Mouse (Mus musculus): ENCODE data around the gene Scn3b. TPM values are rescaled to one million over a fixed set of nuclear protein-coding genes. Genes with fewer than 3 reads are reported as not detected.
A peak's percentile ranks its signal among the peaks of the same experiment; 100 is the strongest.

Gene Scn3b
- total and polyA plus RNA-seq, 2 experiments from 2014 or later: 157 to 235 TPM

DNA sequence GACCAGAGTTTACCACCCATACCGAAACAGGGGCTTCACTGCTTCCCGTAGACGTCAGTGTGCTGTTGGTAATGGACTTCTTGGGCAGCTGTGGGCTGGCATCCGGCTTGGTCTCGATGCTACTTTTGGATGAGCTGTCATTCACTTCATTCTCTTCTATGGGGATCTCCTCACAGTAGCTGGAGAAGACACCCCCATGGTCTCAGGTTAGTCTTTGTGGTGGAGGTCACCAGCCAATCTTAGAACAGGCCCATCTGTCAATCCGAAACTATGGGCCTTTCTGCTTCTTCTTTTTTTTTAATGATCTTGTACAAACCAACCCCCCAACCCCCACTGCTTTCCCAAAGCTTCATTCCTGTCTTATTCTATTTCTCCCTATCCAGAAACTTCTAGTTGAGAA is 40.9 kb downstream of the Scn3b start:
- no peak overlapping the region for H3K27ac ChIP-seq (ENCODE audit: low read depth, low read length)
- H3K4me1 ChIP-seq (ENCODE audit: insufficient read depth, low read length): no peaks in the 10 kb centered on the region
- H3K4me3 ChIP-seq (ENCODE audit: low read depth, low read length): no peak overlapping the region
- no peak for TF ChIP-seq CTCF (IDR thresholded peaks at IDR 0.05)
- no peak overlapping the region for H3K4me2 ChIP-seq (ENCODE audit: low read depth, low read length, poor library complexity, severe bottlenecking)
- WGBS: 95% methylated on average over 6 of the region's 6 CpGs
- no peaks in the 10 kb centered on the region for H3K27me3 ChIP-seq (ENCODE audit: insufficient read depth, low read length)
- H3K36me3 ChIP-seq (ENCODE audit: insufficient read depth, low read length): peaks cover 71% of the 10 kb centered on the region
- DNase-seq (ENCODE audit: low spot score): no peak
- no peaks in the 10 kb centered on the region for H3K9me3 ChIP-seq (ENCODE audit: low read length)
- H3K9ac ChIP-seq (replicated peaks; ENCODE audit: low read length, poor library complexity, severe bottlenecking): no peak overlapping the region
- no peak for ATAC-seq (ENCODE audit: low FRiP score)

DNA sequence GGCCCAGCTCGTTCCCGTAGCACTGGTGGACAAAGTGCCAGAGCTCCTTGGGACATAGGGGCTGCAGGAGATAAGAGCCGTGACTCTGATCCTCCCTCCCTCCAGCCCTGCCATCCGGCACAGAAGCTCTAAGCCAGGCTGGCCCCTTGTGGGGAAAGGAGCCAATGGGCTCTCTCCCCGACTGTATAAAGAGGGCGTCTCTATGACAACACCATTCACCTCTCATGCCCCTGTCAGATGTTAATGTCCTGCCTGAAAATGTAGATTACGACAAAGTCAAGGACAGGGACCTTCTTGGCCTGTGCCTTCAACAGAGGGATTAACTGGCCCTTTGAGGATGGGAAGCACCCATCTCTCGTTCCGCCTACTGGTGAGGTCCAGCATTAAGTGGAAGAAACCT is 42.8 kb downstream of the Scn3b start:
- H3K27ac ChIP-seq (ENCODE audit: low read depth, low read length): no peak overlapping the region
- no peak overlapping the region for H3K4me3 ChIP-seq (ENCODE audit: low read depth, low read length)
- H3K9ac ChIP-seq (replicated peaks; ENCODE audit: low read length, poor library complexity, severe bottlenecking): no peak overlapping the region
- H3K4me2 ChIP-seq (ENCODE audit: low read depth, low read length, poor library complexity, severe bottlenecking): no peak overlapping the region
- H3K36me3 ChIP-seq (ENCODE audit: insufficient read depth, low read length): peaks cover 57% of the 10 kb centered on the region
- TF ChIP-seq CTCF (IDR thresholded peaks at IDR 0.05): no peak
- 61% methylated on average over 9 of the region's 9 CpGs for WGBS
- DNase-seq (ENCODE audit: low spot score) (no peak), ATAC-seq (ENCODE audit: low FRiP score) (0 out of 2 replicates have a peak, but pooled peaks have one; percentile 22)
- H3K9me3 ChIP-seq (ENCODE audit: low read length): no peaks in the 10 kb centered on the region
- no peaks in the 10 kb centered on the region for H3K4me1 ChIP-seq (ENCODE audit: insufficient read depth, low read length)
- H3K27me3 ChIP-seq (ENCODE audit: insufficient read depth, low read length): no peaks in the 10 kb centered on the region

DNA sequence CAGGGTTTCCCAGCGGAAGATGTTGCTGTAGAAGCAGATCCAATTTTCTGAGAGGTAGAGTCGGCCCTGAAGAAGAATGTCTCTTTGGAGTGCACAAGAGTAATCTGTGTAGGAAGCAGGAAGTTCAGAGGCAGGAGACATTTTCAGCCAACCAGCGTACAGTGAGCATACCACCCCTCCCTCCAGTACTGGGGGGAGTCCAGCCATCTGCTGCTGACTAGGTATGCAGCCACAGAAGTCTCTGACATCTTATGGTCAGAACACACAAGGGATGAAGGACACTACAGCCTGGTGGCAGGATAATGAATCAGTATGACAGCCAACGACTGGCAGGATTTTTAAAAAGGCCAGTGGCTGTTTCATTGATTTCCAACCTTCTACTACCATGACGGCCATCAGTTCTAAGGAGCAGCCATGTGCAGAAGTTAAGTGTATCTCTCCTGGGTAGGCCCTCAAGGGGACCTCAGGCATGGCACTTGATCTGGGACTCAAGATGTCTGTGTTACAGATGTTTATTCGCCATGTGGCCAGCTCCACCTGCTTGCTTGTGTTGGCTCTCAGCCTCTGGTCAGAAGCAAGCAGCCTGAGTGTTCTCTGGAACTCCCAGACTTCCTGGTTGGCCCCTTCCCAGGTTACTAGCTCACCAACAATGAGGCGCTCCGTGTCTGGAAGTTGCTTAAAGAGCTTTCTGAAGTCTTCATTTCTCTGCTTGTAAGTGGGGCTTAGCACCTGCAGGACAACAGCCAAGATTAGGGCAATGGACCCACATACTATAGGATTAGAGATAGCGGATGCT is 48.0 kb downstream of the Scn3b start:
- WGBS: 82% methylated on average over 9 of the region's 9 CpGs
- Histone ChIP-seq H3K27me3 (ENCODE audit: insufficient read depth, low read length) (no peaks in the 10 kb centered on the region), H3K4me1 (ENCODE audit: insufficient read depth, low read length) (no peaks in the 10 kb centered on the region), H3K27ac (ENCODE audit: low read depth, low read length) (no peak overlapping the region), H3K4me2 (ENCODE audit: low read depth, low read length, poor library complexity, severe bottlenecking) (no peak overlapping the region), H3K9ac (replicated peaks; ENCODE audit: low read length, poor library complexity, severe bottlenecking) (no peak overlapping the region), H3K36me3 (ENCODE audit: insufficient read depth, low read length) (peaks cover 37% of the 10 kb centered on the region), H3K9me3 (ENCODE audit: low read length) (no peaks in the 10 kb centered on the region), H3K4me3 (ENCODE audit: low read depth, low read length) (no peak overlapping the region)
- no peak for TF ChIP-seq CTCF (IDR thresholded peaks at IDR 0.05)
- ATAC-seq (ENCODE audit: low FRiP score): no peak
- no peak for DNase-seq (ENCODE audit: low spot score)

DNA sequence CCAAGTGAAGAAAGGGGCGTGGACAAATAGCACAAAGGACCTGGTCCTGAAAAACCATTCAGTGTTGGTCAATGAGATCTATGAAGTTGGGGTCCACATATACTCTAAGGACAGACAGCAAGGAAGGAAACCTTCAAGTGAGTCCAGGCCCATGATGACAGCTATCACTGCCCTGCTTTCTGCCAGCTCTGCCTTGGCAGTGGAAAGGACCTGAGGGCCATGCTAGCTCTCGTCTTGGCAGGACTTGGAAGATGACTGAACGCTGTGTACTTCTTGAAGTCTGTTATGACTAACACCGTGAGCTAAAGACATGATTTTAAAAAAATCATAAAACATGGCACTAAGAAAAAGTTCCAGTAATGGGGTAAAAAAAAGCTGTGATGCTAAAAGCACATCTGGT is 48.7 kb downstream of the Scn3b start:
- no peaks in the 10 kb centered on the region for H3K4me1 ChIP-seq (ENCODE audit: insufficient read depth, low read length)
- no peak overlapping the region for H3K9ac ChIP-seq (replicated peaks; ENCODE audit: low read length, poor library complexity, severe bottlenecking)
- DNase-seq (ENCODE audit: low spot score) (no peak), ATAC-seq (ENCODE audit: low FRiP score) (no peak)
- H3K36me3 ChIP-seq (ENCODE audit: insufficient read depth, low read length): peaks cover 35% of the 10 kb centered on the region
- no peak overlapping the region for H3K27ac ChIP-seq (ENCODE audit: low read depth, low read length)
- TF ChIP-seq CTCF (IDR thresholded peaks at IDR 0.05): no peak
- WGBS: 86% methylated on average over 4 of the region's 4 CpGs
- H3K9me3 ChIP-seq (ENCODE audit: low read length): no peaks in the 10 kb centered on the region
- no peak overlapping the region for H3K4me2 ChIP-seq (ENCODE audit: low read depth, low read length, poor library complexity, severe bottlenecking)
- no peak overlapping the region for H3K4me3 ChIP-seq (ENCODE audit: low read depth, low read length)
- H3K27me3 ChIP-seq (ENCODE audit: insufficient read depth, low read length): no peaks in the 10 kb centered on the region

DNA sequence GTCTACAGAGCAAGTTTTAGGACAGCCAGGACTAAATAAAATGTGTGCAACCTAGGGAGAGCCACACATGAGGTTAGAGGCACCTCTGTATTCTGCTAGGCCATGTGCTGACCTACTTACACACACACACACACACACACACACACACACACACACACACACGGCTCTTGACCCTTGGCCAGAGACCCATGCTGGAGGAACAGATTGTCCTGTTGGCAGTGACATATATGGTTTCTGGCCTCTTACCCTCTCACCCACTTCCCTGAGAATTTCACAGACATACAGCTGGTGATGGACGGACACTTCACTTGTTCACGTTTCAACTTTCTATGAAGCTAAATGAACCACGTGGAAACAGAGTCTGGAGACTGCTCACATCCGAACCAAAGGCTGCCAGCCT is 49.8 kb downstream of the Scn3b start:
- no peak overlapping the region for H3K9ac ChIP-seq (replicated peaks; ENCODE audit: low read length, poor library complexity, severe bottlenecking)
- no peak for DNase-seq (ENCODE audit: low spot score)
- no peak overlapping the region for H3K4me2 ChIP-seq (ENCODE audit: low read depth, low read length, poor library complexity, severe bottlenecking)
- H3K4me3 ChIP-seq (ENCODE audit: low read depth, low read length): no peak overlapping the region
- peaks cover 29% of the 10 kb centered on the region for H3K36me3 ChIP-seq (ENCODE audit: insufficient read depth, low read length)
- ATAC-seq (ENCODE audit: low FRiP score): no peak
- H3K27me3 ChIP-seq (ENCODE audit: insufficient read depth, low read length): no peaks in the 10 kb centered on the region
- H3K9me3 ChIP-seq (ENCODE audit: low read length): no peaks in the 10 kb centered on the region
- H3K27ac ChIP-seq (ENCODE audit: low read depth, low read length): no peak overlapping the region
- H3K4me1 ChIP-seq (ENCODE audit: insufficient read depth, low read length): no peaks in the 10 kb centered on the region
- WGBS: 88% methylated on average over 5 of the region's 5 CpGs
- TF ChIP-seq CTCF (IDR thresholded peaks at IDR 0.05): no peak

DNA sequence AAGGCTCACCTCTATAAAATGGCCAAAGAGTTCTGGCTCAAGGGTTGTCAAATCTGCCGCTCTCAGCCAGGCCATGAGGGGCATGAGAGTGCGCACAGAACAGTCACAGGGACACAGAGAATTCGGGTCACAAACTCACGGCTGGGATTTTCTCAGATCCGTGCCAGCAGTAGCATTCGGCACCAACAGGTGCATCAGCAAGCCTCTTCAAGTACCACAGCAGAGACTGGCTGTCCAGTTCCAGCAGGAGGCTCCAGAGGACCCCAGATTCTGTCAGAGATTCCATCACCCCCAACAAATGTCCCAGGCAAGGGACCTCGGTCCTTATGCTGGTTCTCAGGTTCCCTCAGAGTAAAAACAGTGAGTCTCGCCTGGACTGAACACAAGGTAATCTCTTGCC is 51.4 kb downstream of the Scn3b start:
- WGBS: 82% methylated on average over 8 of the region's 8 CpGs
- no peak overlapping the region for H3K27ac ChIP-seq (ENCODE audit: low read depth, low read length)
- no peak for DNase-seq (ENCODE audit: low spot score)
- H3K27me3 ChIP-seq (ENCODE audit: insufficient read depth, low read length): no peaks in the 10 kb centered on the region
- no peak for TF ChIP-seq CTCF (IDR thresholded peaks at IDR 0.05)
- no peak overlapping the region for H3K9ac ChIP-seq (replicated peaks; ENCODE audit: low read length, poor library complexity, severe bottlenecking)
- H3K4me2 ChIP-seq (ENCODE audit: low read depth, low read length, poor library complexity, severe bottlenecking): no peak overlapping the region
- H3K4me3 ChIP-seq (ENCODE audit: low read depth, low read length): no peak overlapping the region
- no peaks in the 10 kb centered on the region for H3K9me3 ChIP-seq (ENCODE audit: low read length)
- peaks cover 30% of the 10 kb centered on the region for H3K36me3 ChIP-seq (ENCODE audit: insufficient read depth, low read length)
- no peak for ATAC-seq (ENCODE audit: low FRiP score)
- H3K4me1 ChIP-seq (ENCODE audit: insufficient read depth, low read length): no peaks in the 10 kb centered on the region
